Mouse (Mus musculus) left cerebral cortex, postnatal 10 days (tissue): Measurements from ENCODE around the gene Cd248. TPM values are rescaled to one million over a fixed set of nuclear protein-coding genes. Genes with fewer than 3 reads are reported as not detected.
"Not testable (repeated sequence)": the region's sequence is repeated elsewhere in the genome, so short reads cannot be mapped to it uniquely, and the experiment has no call there.

Source experiments
- DNase-seq, 2 experiments: peaks; one replicate each; pipeline ENCODE4 v3.0.0; 2021 to 2022; ENCODE audit warnings: low spot score in 2 of 2, mixed read lengths in 1 of 2; ENCODE audit errors: extremely low spot score in 1 of 2
- intact Hi-C: fragments of 180-260 bp; cut with DNase I; formaldehyde crosslinking; loops from one replicate; pipeline ENCODE4 v1.15.1; 2025
- total RNA-seq, 2 experiments: library from RNA; stranded (reverse); gene quantifications; 2 replicates each; pipeline ENCODE4 v1.2.3; 2021

Cd248 gene
- total RNA-seq, 2 experiments from 2014 or later, result 9.5 to 12.2 TPM

DNA sequence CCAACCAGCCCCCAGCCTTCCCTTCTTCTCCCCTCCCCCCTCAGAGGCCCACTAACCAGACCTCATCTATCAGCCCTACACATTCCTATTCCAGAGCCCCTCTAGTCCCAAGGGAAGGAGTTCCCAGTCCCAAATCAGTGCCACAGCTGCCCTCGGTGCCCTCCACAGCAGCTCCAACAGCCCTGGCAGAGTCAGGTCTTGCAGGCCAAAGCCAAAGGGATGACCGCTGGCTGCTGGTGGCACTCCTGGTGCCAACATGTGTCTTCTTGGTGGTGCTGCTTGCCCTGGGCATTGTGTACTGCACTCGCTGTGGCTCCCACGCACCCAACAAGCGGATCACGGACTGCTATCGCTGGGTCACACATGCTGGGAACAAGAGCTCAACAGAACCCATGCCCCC lies 2.1 kb downstream of the Cd248 start:
- no peak for DNase-seq
- intact Hi-C loops, result no loop called here

DNA sequence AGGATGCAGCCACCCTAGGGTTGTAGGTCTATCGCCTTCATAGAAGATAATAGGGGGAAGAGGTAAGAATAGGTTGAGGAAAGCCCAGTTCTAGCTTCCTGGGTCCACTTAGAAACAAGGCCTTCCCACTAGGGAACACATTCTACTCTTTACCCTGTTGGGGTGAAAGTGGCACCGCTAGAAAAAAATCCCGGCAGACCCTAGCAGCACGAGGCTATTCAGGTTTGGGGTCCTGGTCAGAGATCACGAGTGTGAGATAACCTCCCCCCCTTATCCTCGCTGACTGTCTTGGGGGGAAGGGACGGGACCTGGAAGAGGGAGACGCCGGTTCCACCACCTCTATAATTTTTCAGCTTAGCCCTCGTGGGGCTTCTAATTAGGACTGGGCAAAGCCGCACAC lies 3.2 kb downstream of the Cd248 start:
- intact Hi-C loops, result no loop called here
- no peak for DNase-seq

DNA sequence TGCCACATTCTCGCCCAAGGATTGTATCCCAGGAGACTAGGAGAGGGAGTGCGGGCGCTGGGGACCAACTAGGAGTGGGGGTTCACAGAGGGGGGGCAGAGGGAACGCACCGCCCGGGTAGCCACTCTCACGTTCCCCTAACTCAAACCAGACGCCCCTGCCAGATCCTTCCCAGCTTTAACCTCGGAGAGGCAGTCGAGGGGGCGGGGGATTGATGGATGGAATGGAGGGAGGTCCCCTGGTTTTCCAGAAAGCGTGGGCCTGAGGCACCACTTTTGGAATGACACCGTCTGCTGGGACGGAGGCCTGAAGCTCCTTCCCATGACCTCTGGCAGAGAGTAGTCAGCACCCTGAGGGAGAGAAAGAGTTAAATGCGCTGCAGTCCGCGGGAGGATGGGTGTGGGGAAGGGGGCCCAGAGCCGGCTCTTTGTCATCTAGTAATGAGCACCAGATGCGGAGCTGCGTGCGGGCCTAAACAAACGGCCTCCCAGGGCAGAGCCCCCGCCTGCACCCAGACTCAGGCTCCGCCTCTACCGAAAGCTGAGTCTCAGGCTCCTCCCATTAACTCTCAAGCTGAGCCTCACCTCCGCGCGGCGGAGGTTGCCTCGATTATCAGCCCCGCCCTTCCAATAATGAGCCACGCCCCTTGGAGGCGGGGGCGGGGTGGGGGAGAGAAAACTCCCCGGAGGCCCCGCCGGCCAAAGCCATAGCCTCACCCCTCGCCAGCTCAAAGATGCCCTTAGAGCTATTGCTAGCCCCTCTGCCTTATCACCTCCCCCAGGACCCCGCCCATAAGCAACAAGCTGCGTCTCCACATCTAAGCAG lies 3.9 kb downstream of the Cd248 start:
- peak in 1 of 2 experiments; percentile 88 for DNase-seq
- intact Hi-C loops, result loop anchor here (2.0 kb wide), 1 partner anchor 15 kb away; no protein-coding TSS in a partner anchor

DNA sequence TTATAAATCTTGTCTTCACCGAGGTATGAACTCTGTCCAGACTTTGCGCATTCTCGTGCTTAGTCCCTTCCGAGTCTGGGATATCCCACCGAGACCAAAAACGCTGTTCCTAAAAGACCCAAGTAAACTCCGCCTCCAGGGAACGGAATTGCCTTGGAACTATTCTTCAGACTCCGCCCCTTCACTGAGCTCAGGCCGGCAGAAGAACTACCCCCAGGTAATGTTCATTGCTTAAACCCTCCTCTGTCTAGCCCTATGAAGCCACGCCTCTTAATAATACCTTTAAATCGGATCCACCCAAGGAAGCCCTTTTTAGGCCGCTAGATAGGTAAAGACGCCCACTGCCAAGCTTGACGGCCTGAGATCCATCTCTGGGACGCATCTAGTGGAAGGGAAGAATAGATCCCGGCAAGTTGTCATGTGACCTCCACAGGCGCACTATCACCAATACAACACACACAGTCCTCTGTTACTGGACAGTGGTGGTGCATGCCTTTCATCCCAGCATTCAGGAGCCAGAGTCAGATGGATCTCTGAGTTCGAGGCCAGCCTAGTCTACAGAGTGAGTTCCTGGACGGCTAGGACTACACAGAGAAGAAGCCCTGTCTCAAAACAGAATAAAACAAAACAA lies 4.6 kb downstream of the Cd248 start:
- no peak for DNase-seq
- intact Hi-C loops, result loop anchor here (2.0 kb wide), 1 partner anchor 16 kb away; no protein-coding TSS in a partner anchor

DNA sequence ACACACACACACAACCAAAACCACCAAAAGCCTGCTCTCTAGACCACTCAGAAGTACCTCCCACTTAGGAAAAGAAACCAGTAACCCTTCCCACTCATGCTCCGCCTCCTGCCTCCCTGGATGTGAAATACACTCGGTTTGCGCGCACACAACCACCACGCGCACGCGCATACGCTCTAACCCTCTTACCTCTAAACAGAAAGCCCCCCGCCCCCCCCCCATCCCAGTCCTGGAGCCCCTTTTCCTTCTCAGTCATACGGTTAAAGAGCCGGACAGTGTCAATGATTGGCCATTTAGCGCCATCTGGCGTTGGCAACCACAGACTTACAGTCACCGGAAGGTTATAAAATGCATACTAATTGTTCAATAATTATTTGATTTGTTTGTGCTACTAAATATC lies 5.2 kb downstream of the Cd248 start:
- intact Hi-C loops, result loop anchor here (2.0 kb wide), 1 partner anchor 16 kb away; no protein-coding TSS in a partner anchor
- DNase-seq, result peak in 1 of 2 experiments; percentile 60

GRCm38 (mm10) chr19:5073518-5073917 lies 5.6 kb downstream of the Cd248 start:
- DNase-seq, result no peak
- intact Hi-C loops, result loop anchor here (2.0 kb wide), 1 partner anchor 17 kb away; no protein-coding TSS in a partner anchor

GRCm38 (mm10) chr19:5079279-5079678 lies 11.4 kb downstream of the Cd248 start:
- intact Hi-C loops, result no loop called here
- DNase-seq, result no peak

DNA sequence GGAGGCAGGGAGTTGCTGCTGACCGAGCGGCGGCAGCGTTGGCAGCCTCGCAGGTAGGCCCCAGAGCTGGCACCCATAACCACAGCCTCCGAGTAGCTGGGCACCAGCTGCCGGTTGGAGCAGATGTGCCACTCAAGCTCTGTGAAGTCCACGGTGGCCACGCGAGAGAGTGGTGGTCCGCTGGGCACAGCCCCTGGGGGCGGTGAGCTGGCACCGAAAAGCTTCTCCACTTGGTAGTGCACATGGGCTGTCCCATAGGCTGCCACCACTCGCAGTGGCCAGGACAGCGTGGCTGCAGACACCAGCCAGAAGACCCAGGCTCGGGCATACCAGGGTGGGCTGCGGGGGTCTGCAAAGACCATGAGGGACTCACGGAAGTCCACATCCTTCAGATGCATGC lies 14.1 kb downstream of the Cd248 start:
- intact Hi-C loops, result no loop called here
- DNase-seq, result no peak

DNA sequence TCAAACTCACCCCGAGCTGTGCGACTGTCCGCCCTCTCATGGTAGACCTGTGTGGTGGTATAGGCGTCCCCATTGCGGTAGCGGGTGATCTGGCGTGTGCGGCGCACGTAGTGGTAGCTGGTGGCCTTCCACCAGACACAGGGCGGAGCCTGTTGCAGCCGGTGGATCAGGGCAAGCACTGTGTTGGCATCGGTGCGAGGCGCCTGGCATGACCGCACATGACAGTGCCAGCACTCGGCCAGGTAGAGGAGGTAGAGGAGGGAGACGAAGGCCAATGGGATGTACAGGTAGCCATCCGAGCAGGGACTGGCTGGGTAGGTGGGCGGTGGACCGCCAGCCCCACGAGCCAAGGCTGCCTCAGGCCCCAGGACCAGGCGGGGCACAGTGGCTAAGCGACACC lies 14.7 kb downstream of the Cd248 start:
- intact Hi-C loops, result no loop called here
- peak in 1 of 2 experiments; percentile 47 for DNase-seq

GRCm38 (mm10) chr19:5083961-5084833 lies 16.3 kb downstream of the Cd248 start:
- intact Hi-C loops, result no loop called here

DNA sequence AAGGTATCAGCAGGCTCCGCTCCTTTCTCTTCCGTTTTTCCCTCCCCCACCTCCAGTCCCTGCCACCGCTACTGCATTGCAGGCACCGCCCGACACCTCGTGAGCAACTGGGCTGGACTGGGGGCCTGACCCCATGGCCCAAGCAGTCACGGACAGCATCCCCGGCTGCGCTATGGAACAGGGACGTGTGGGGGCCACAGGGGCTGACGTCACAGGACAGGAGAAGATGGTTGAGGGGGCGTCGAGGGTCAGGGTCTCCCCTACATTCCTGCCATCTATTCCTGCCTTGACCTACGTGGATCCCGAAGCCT lies 16.9 kb downstream of the Cd248 start:
- peak in 1 of 2 experiments; percentile 54 for DNase-seq
- intact Hi-C loops, result no loop called here

More at GRCm38 (mm10) chr19:5083961-5084833, 16.3 kb downstream of the Cd248 start:
- DNase-seq, result no peak

DNA sequence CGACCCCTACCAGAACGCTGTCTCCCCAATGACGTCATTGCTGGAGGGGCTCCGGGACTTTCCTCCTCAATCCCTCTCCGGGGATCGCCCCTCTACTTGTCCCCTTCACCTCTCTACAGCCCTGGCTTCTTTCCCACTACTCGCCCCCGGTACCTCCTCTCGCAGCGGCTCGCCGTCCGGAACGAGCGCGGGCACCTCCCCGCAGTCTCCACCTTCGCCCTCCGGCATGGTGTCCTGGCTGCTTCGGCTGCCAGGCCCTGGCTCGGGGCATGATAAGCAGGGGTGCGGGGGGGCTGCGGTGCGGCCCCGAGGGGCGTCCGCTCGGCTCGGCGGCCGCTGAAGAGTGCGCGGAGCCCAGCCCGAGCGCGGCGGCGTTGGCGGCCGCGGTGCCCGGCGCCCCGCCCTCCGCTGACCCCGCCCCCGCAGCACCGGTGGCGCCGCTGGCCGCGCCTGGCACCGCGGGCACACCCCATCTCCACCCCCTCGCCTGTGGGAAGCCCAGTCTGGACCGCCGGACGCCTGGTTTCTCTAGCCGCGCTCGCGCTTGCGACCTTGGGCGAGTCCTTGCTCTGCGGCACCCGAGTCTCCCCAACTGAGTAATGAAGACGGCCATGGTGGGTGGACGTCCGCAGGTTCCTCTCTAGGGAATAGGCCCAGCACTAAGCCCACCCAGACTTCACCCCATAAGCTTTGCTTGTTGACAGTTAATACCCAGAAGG lies 17.4 kb downstream of the Cd248 start, which contains the start of gene Tmem151a:
Gene Tmem151a, minus strand, starts transcription at position 387 of the 719 bp plus-strand sequence.
- intact Hi-C loops, result no loop called here

DNA sequence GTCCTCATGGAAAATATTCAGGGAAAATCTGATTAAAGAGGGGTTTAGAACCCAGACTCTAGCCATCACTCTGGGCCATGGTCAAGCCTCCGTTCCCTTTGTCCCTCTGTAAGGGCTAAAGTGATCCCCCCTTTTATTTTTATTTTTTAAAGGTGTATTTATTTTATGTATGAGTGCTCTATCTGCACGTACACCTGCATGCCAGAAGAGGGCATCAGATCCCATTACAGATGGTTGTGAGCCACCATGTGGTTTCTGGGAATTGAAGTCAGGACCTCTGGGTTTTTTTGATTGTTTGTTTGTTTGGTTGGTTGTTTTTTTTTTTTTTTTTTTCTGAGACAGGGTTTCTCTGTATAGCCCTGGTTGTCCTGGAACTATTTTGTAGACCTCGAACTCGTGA lies 18.7 kb downstream of the Cd248 start:
- intact Hi-C loops, DNase-seq: not testable (repeated sequence)

More for the DNA sequence above, 17.4 kb downstream of the Cd248 start, which contains the start of gene Tmem151a:
- peak in 1 of 2 experiments; percentile 64 for DNase-seq

DNA sequence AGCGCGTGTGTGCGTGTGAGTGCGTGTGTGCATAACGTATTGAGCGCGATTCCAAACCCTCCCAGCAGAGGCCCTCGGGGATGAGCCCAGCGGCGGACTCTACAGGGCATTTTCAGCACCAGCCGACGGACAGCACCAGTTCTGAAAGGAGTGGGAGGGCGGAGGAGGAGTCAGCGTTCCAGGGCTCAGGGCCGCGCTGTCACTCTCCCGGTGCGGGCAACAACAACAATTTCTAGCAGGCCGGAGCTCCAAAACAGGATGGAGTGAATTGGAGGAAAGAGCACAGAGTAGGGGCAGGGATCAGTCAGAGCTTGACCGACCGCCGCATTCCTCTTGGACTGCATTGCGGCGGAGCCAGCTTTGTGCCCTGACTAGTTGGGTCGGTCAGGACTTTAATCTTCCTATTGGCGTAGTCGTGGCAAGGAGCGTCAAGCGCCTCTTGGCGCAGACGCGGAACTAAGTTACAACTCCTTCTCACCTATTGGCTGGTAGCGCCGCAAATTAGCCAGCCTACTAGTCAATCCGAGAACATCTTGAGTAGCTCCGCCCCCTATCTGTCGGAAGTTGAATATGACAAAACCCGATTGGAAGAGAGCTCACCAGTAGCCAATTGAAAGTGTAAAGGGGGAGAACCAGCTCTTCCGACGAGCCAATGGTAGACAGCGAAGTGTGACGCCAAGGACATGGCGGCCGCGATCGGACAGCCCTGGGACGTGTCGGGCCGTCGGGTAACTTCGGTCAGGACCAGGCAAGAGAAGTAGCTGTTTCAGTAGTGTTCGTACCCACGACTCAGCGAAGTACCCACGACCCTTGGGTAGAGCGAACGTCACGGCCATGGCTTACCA lies 20.2 kb downstream of the Cd248 start, which contains the start of gene Yif1a:
Gene Yif1a, plus strand, starts transcription at position 655 of the 845 bp plus-strand sequence.
- intact Hi-C loops, result no loop called here
- peak; percentile 94 to 98 for DNase-seq

- peak in 1 of 2 experiments; percentile 29 for DNase-seq
- intact Hi-C loops, result no loop called here
These were observed 21.4 kb downstream of the Cd248 start for GRCm38 (mm10) chr19:5089324-5089723.

DNA sequence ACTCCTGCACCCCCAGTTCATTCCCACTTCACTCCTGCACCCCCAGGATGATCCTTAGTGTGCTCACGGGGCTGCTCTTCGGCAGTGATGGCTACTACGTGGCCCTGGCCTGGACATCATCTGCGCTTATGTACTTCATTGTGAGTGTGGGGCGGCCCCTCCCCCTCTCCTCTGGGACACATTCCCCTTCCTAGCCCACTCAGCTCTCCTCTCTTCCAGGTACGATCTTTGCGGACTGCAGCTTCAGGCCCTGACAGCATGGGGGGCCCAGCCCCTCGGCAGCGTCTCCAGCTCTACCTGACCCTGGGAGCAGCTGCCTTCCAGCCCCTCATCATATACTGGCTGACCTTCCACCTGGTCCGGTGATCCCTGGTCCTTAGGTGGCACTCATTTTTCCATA lies 24.2 kb downstream of the Cd248 start:
- intact Hi-C loops, result loop anchor here (5.0 kb wide), 1 partner anchor 50 kb away; no protein-coding TSS in a partner anchor

More for the DNA sequence above, 24.2 kb downstream of the Cd248 start:
- DNase-seq, result peak in 1 of 2 experiments; percentile 49
